ENCODE assay signal across 19 mouse cellular contexts in genomic region chr12:24565311-24565710, GRCm38 (mm10).
"Had no signal": no experiment of that assay in that cellular context is flagged by ENCODE, and none has a peak within 500 bp of the region (broad histone marks: within the 10 kb centered on the region; RNA-seq: fewer than 3 reads in every experiment).

No protein-coding gene starts in this region.

- H3K36me3 ChIP-seq: limb, embryonic 12.5 days; limb, embryonic 15.5 days had no signal

- H3K27me3 ChIP-seq: limb, embryonic 15.5 days had no signal

- H3K9me3 ChIP-seq: limb, embryonic 12.5 days; limb, embryonic 15.5 days; midbrain, embryonic 13.5 days had no signal

- H3K4me1 ChIP-seq: limb, embryonic 12.5 days; limb, embryonic 15.5 days; midbrain, embryonic 13.5 days had no signal

- H3K4me3 ChIP-seq: limb, embryonic 12.5 days; limb, embryonic 15.5 days; midbrain, embryonic 13.5 days; myocyte had no signal

- H3K27ac ChIP-seq: kidney, postnatal 0 days; limb, embryonic 12.5 days; limb, embryonic 15.5 days; liver, embryonic 14.5 days; macrophage; midbrain, embryonic 13.5 days; stomach, postnatal 0 days had no signal

- DNase-seq: kidney, postnatal 36 days; layer of hippocampus, postnatal 36 days; left cerebral cortex, postnatal 4 days; liver, postnatal 0 days; lung, embryonic 14.5 days; right cerebral cortex, adult 18-20 months; right cerebral cortex, postnatal 14 days; right cerebral cortex, postnatal 4 days; thymus, adult 2 months; thymus, postnatal 14 days; thymus, postnatal 4 days had no signal
